10 mouse cellular contexts compared by ENCODE assay signal in genomic region chr13:36730341-36730761, GRCm38 (mm10). TPM values are rescaled to one million over a fixed set of nuclear protein-coding genes. Genes with fewer than 3 reads are reported as not detected.
DNase-seq lines count a peak whose midpoint lies in the region; ATAC-seq and TF ChIP-seq lines count a peak whose summit lies in the region.
"Had no signal": no experiment of that assay in that cellular context is flagged by ENCODE, and none has a peak within 500 bp of the region (broad histone marks: within the 10 kb centered on the region; RNA-seq: fewer than 3 reads in every experiment).

No protein-coding gene starts in this region.

- WGBS in forebrain, postnatal 0 days = 15% methylated on average over 14 of the region's 14 CpGs
- WGBS in midbrain, embryonic 13.5 days = 3% methylated on average over 14 of the region's 14 CpGs

- H3K27me3 ChIP-seq in forebrain, postnatal 0 days (ENCODE audit: insufficient read depth, low read length) = peaks cover 27% of the 10 kb centered on the region
- H3K27me3 ChIP-seq in midbrain, embryonic 13.5 days = peaks cover 66% of the 10 kb centered on the region

- no peaks in the 10 kb centered on the region for H3K36me3 ChIP-seq in forebrain, postnatal 0 days (ENCODE audit: insufficient read depth)
- H3K36me3 ChIP-seq in midbrain, embryonic 13.5 days = no peaks in the 10 kb centered on the region

- peak overlapping the region; percentile 55 for H3K27ac ChIP-seq in forebrain, postnatal 0 days (ENCODE audit: low read depth, low read length)
- H3K27ac ChIP-seq in midbrain, embryonic 13.5 days = peak overlapping the region; percentile 98
- H3K27ac ChIP-seq: heart, adult 2 months had no signal

- peak overlapping the region; percentile 71 for H3K4me2 ChIP-seq in forebrain, postnatal 0 days (ENCODE audit: low read depth)
- peak overlapping the region; percentile 73 for H3K4me2 ChIP-seq in midbrain, embryonic 13.5 days (replicated peaks)

- TF ChIP-seq CTCF in forebrain, postnatal 0 days (IDR thresholded peaks at IDR 0.05; ENCODE audit: low read depth) = no peak

- intact Hi-C loops in heart, postnatal 10 days (cut with DNase I) = loop anchor here (10.0 kb wide), 1 partner anchor 616 kb away; the partner anchor contains the start of genes Fars2 and Lyrm4

- peak; percentile 71 for DNase-seq in brain, adult 2 months (ENCODE audit: low read depth, low spot score)
- DNase-seq in cerebellum, adult 9-10 months = peak; percentile 62
- DNase-seq in forebrain, postnatal 0 days = no peak
- no peak for DNase-seq in lung, postnatal 10 days
- no peak for DNase-seq in heart, postnatal 10 days
- DNase-seq: adrenal gland, postnatal 10 days; heart, adult 2 months; kidney, adult 8-10 months had no signal

- no peaks in the 10 kb centered on the region for H3K4me1 ChIP-seq in forebrain, postnatal 0 days (ENCODE audit: insufficient read depth)
- peaks cover 29% of the 10 kb centered on the region for H3K4me1 ChIP-seq in midbrain, embryonic 13.5 days (replicated peaks)

- peak overlapping the region; percentile 37 for H3K9ac ChIP-seq in forebrain, postnatal 0 days
- peak overlapping the region; percentile 87 for H3K9ac ChIP-seq in midbrain, embryonic 13.5 days (replicated peaks)

- H3K4me3 ChIP-seq in forebrain, postnatal 0 days (ENCODE audit: low read depth, low read length) = peak overlapping the region; percentile 23
- H3K4me3 ChIP-seq in midbrain, embryonic 13.5 days (replicated peaks) = peak overlapping the region; percentile 60
- H3K4me3 ChIP-seq: heart, adult 2 months had no signal

- no peak for ATAC-seq in forebrain, postnatal 0 days
- ATAC-seq in midbrain, embryonic 13.5 days = no peak
- ATAC-seq in activated CD4-positive, CD25-positive, alpha-beta regulatory T cell, adult 4 months = no peak

- H3K9me3 ChIP-seq in forebrain, postnatal 0 days (ENCODE audit: low read length) = no peaks in the 10 kb centered on the region
- H3K9me3 ChIP-seq in midbrain, embryonic 13.5 days = no peaks in the 10 kb centered on the region

RNA-seq across cellular contexts. Expression of gene Nrn1, which starts 4.6 kb away (rescaled TPM):
- 50.5 and 57.7 TPM in 2 replicates for total RNA-seq in forebrain, postnatal 0 days (2014; rRNA removed)
- polyA plus RNA-seq in forebrain, postnatal 0 days (2015; fragmentation: Nextera tagmentation; extraction: Ambion mirVana) = 24.9 and 35.1 TPM in 2 replicates
- 76.3 and 79.8 TPM in 2 replicates for polyA plus RNA-seq in midbrain, embryonic 13.5 days (2015; fragmentation: Nextera tagmentation; extraction: Ambion mirVana)
- 10 to 100 TPM; 21.6 to 35.2 TPM for polyA plus RNA-seq in activated CD4-positive, CD25-positive, alpha-beta regulatory T cell, adult 4 months (2017; shearing (Covaris generic))
- total RNA-seq in heart, postnatal 10 days (2021) = 1 to 10 TPM in 1 of 2 experiments, under 1 TPM in 1; 0.94 to 1.1 TPM

Comparison
In these comparisons a context has a peak if more than half of its experiments do, and no peak if none do; other contexts are left out.
1. DNase-seq: peak in brain, adult 2 months (single experiment) and cerebellum, adult 9-10 months (single experiment); none in forebrain, postnatal 0 days (single experiment), lung, postnatal 10 days (single experiment) and heart, postnatal 10 days (0 of 2).